Mouse (Mus musculus) neural tube, embryonic 12.5 days (tissue): ENCODE measurements around the gene Tmc3. TPM values are rescaled to one million over a fixed set of nuclear protein-coding genes. Genes with fewer than 3 reads are reported as not detected.
A peak's percentile ranks its signal among the peaks of the same experiment; 100 is the strongest.

ENCODE experiments used
- ATAC-seq: fragments of 200-750 bp; cut with Nextera tagmentation; 2 replicates; pipeline ENCODE4 v1.8.0; 2017; ENCODE audit warnings: low read depth, mild to moderate bottlenecking, moderate TSS enrichment, moderate library complexity; ENCODE audit not compliant: low FRiP score
- H3K27ac ChIP-seq: fragments of 300-500 bp; sonication (generic); 2 replicates; pipeline ENCODE4 v1.5.1; 2016
- H3K27me3 ChIP-seq: fragments of 300-500 bp; sonication (generic); replicated peaks from 2 replicates; pipeline ENCODE4 v1.6.1; 2016; ENCODE audit warnings: mild to moderate bottlenecking
- H3K36me3 ChIP-seq: fragments of 300-500 bp; sonication (generic); 2 replicates; pipeline ENCODE4 v1.6.1; 2016; ENCODE audit warnings: mild to moderate bottlenecking
- H3K4me1 ChIP-seq: fragments of 300-500 bp; sonication (generic); 2 replicates; pipeline ENCODE4 v1.6.1; 2016
- H3K4me2 ChIP-seq: fragments of 300-500 bp; sonication (generic); replicated peaks from 2 replicates; pipeline ENCODE4 v1.6.1; 2016; ENCODE audit warnings: mild to moderate bottlenecking
- H3K4me3 ChIP-seq: fragments of 300-500 bp; sonication (generic); 2 replicates; pipeline ENCODE4 v1.5.1; 2016
- H3K9ac ChIP-seq: fragments of 300-500 bp; sonication (generic); 2 replicates; pipeline ENCODE4 v1.6.1; 2016; ENCODE audit warnings: mild to moderate bottlenecking
- H3K9me3 ChIP-seq: fragments of 300-500 bp; sonication (generic); 2 replicates; pipeline ENCODE4 v1.6.1; 2016; ENCODE audit warnings: mild to moderate bottlenecking
- WGBS: fragments of 180-500 bp; shearing (Covaris S2); methylation state at CpG from one replicate; pipeline ENCODE4 v1.1.7; 2016; 5-methylcytosine and 5-hydroxymethylcytosine counted together
- polyA plus RNA-seq: library from polyadenylated mRNA; unstranded; fragments of >200 nt; fragmentation: Nextera tagmentation; extraction: Ambion mirVana; gene quantifications from 2 replicates; pipeline ENCODE4 v1.2.1, GENCODE M21; 2016

The Tmc3 gene
- 0.10 and 0.28 TPM in 2 replicates for polyA plus RNA-seq

DNA sequence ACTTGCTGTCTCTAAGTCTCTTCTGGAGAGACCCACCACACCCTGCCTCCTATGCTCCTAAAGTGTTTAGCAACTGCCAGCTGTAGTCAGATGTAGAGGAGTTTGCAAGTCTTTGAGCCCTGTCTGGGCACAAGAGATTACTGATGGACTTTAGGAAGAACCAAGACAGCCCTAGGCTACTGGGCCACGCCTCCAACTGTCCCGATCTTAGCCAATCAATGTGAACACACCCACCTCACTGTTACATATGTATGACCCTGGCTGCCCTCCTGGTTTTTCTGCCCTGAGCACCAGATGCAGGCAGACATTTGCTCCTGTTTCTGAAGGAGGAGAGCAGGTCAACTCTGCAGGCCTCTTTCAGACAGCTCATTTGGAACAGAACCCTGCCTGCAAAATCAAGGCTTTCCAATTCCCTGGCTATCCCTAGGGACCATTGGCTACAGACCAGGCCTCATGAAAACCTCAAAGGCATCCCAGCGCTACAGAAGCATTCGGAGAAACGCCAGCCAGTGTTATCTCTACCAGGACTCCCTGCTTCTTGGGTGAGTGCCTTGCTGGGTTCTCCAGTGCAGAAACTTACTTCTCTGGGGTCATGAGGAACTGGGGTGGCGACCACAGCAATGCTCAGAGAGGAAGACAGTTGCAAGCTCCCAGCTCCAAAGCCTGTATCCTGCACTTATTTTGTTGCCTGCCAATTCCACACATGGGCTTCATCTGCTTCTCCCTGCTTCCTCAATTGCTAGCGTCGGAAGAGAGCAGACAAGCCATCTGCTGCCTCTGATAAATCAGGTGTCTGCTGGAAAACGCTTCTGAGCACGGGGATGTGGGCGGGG is at the start of gene Tmc3:
Gene Tmc3, plus strand, starts transcription at position 289 of the 833 bp plus-strand sequence.
- no peaks in the 10 kb centered on the region for H3K36me3 ChIP-seq
- no peak within 1 kb of the TSS for H3K4me2 ChIP-seq
- no peaks in the 10 kb centered on the region for H3K9me3 ChIP-seq
- no peak within 1 kb of the TSS for H3K4me3 ChIP-seq
- H3K9ac ChIP-seq: no peak within 1 kb of the TSS
- peak; percentile 44; the same call in 1 of the 2 replicates for ATAC-seq
- peaks cover 6% of the 10 kb centered on the region; the same call in 1 of the 2 replicates for H3K4me1 ChIP-seq
- 49% methylated on average over 11 of the region's 11 CpGs for WGBS
- H3K27ac ChIP-seq: no peak within 1 kb of the TSS
- H3K27me3 ChIP-seq: no peaks in the 10 kb centered on the region

GRCm38 (mm10) chr7:83541536-83542169 is 43.1 kb upstream of the Tmc3 start:
- no peak overlapping the region for H3K4me2 ChIP-seq
- no peak overlapping the region for H3K9ac ChIP-seq
- no peak overlapping the region for H3K27ac ChIP-seq
- ATAC-seq: no peak
- H3K27me3 ChIP-seq: no peaks in the 10 kb centered on the region
- H3K9me3 ChIP-seq: no peaks in the 10 kb centered on the region
- no peak overlapping the region for H3K4me3 ChIP-seq
- 62% methylated on average over 5 of the region's 5 CpGs for WGBS
- no peaks in the 10 kb centered on the region for H3K4me1 ChIP-seq
- H3K36me3 ChIP-seq: no peaks in the 10 kb centered on the region

GRCm38 (mm10) chr7:83548686-83549352 is 35.9 kb upstream of the Tmc3 start:
- no peaks in the 10 kb centered on the region for H3K27me3 ChIP-seq
- H3K36me3 ChIP-seq: no peaks in the 10 kb centered on the region
- H3K4me3 ChIP-seq: no peak overlapping the region
- 70% methylated on average over 7 of the region's 7 CpGs for WGBS
- ATAC-seq: no peak
- 0 out of 2 replicates have a peak overlapping the region, but pooled peaks have one; percentile 20 for H3K27ac ChIP-seq
- no peaks in the 10 kb centered on the region for H3K9me3 ChIP-seq
- H3K4me1 ChIP-seq: peaks cover 10% of the 10 kb centered on the region; the same call in 1 of the 2 replicates
- peak overlapping the region; percentile 29; the same call in 1 of the 2 replicates for H3K9ac ChIP-seq
- no peak overlapping the region for H3K4me2 ChIP-seq

- H3K27me3 ChIP-seq: no peaks in the 10 kb centered on the region
- H3K36me3 ChIP-seq: no peaks in the 10 kb centered on the region
- no peak overlapping the region for H3K4me3 ChIP-seq
- peak overlapping the region; percentile 29; the same call in 1 of the 2 replicates for H3K9ac ChIP-seq
- no peaks in the 10 kb centered on the region for H3K9me3 ChIP-seq
- no peak overlapping the region for H3K4me2 ChIP-seq
- WGBS: 74% methylated on average over 7 of the region's 7 CpGs
- no peak for ATAC-seq
- H3K27ac ChIP-seq: peak overlapping the region; percentile 20; the same call in 1 of the 2 replicates
- peaks cover 10% of the 10 kb centered on the region; the same call in 1 of the 2 replicates for H3K4me1 ChIP-seq
Measured at GRCm38 (mm10) chr7:83549353-83549774, 35.4 kb upstream of the Tmc3 start.

- ATAC-seq: peak; percentile 62
- H3K36me3 ChIP-seq: no peaks in the 10 kb centered on the region
- peak overlapping the region; percentile 5; the same call in 1 of the 2 replicates for H3K27ac ChIP-seq
- WGBS: 62% methylated on average over 5 of the region's 5 CpGs
- no peaks in the 10 kb centered on the region for H3K9me3 ChIP-seq
- 0 out of 2 replicates have a peak overlapping the region, but pooled peaks have one; percentile 1 for H3K9ac ChIP-seq
- no peaks in the 10 kb centered on the region for H3K27me3 ChIP-seq
- no peak overlapping the region for H3K4me2 ChIP-seq
- no peak overlapping the region for H3K4me3 ChIP-seq
- H3K4me1 ChIP-seq: peaks cover 10% of the 10 kb centered on the region; the same call in 1 of the 2 replicates
Measured at GRCm38 (mm10) chr7:83549951-83550407, 34.7 kb upstream of the Tmc3 start.

GRCm38 (mm10) chr7:83554477-83554876 is 30.2 kb upstream of the Tmc3 start:
- Histone ChIP-seq H3K9ac (no peak overlapping the region), H3K27ac (no peak overlapping the region), H3K9me3 (no peaks in the 10 kb centered on the region), H3K4me3 (no peak overlapping the region), H3K4me1 (peaks cover 4% of the 10 kb centered on the region; the same call in 1 of the 2 replicates), H3K27me3 (no peaks in the 10 kb centered on the region), H3K36me3 (no peaks in the 10 kb centered on the region), H3K4me2 (no peak overlapping the region)
- WGBS: 86% methylated on average over 6 of the region's 6 CpGs
- ATAC-seq: no peak

DNA sequence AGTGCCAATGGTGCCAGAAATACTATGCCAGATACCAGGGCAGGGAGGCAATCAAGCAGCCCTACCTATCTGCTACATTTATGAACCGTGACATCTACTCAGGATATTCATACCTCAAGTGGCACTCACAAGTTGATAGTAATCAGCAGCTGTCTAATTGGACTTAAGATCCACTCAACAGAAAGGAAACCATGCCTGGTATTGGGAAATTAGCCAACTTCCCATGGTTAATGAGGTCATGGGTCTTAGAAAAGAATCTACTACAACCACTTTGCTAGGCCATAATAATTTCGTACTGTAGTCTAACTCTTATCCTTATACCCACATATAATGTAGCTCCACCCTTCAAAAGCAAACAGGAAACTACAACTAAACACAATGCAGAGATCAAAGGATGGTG is 28.2 kb upstream of the Tmc3 start:
- H3K27ac ChIP-seq: no peak overlapping the region
- no peaks in the 10 kb centered on the region for H3K27me3 ChIP-seq
- no peak overlapping the region for H3K4me3 ChIP-seq
- 88% methylated on average over 2 of the region's 2 CpGs for WGBS
- no peaks in the 10 kb centered on the region for H3K36me3 ChIP-seq
- H3K4me1 ChIP-seq: no peaks in the 10 kb centered on the region
- no peaks in the 10 kb centered on the region for H3K9me3 ChIP-seq
- H3K9ac ChIP-seq: no peak overlapping the region
- ATAC-seq: no peak
- no peak overlapping the region for H3K4me2 ChIP-seq

GRCm38 (mm10) chr7:83558741-83559280 is 25.9 kb upstream of the Tmc3 start:
- Histone ChIP-seq H3K9me3 (no peaks in the 10 kb centered on the region), H3K9ac (no peak overlapping the region), H3K4me3 (no peak overlapping the region), H3K4me1 (no peaks in the 10 kb centered on the region), H3K27me3 (no peaks in the 10 kb centered on the region), H3K36me3 (no peaks in the 10 kb centered on the region), H3K4me2 (no peak overlapping the region), H3K27ac (no peak overlapping the region)
- no peak for ATAC-seq
- WGBS: 70% methylated on average over 5 of the region's 5 CpGs

- Histone ChIP-seq H3K36me3 (no peaks in the 10 kb centered on the region), H3K27ac (no peak overlapping the region), H3K27me3 (no peaks in the 10 kb centered on the region), H3K9me3 (no peaks in the 10 kb centered on the region), H3K9ac (no peak overlapping the region), H3K4me1 (no peaks in the 10 kb centered on the region), H3K4me2 (no peak overlapping the region), H3K4me3 (no peak overlapping the region)
- WGBS: 86% methylated on average over 3 of the region's 3 CpGs
- no peak for ATAC-seq
Measured at GRCm38 (mm10) chr7:83559495-83559894, 25.2 kb upstream of the Tmc3 start.

DNA sequence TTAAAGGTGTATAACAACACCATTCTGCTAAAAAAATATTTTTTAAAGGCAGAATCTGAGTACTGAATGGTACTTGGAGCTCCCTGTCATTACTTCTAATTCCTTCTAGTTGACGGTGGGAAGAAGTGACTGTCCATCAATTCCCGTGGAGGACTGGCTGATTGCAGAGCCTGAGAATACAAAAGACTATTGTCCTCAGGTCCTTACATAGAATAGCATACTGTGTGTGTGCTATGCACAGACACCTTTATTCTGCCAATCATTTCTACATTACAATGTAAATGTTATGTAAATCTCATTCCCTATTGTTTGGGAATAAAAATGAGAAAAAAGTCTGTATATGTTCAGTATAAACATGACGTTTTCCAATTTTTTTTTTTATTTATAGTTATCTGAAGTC is 22.9 kb upstream of the Tmc3 start:
- Histone ChIP-seq H3K4me2 (no peak overlapping the region), H3K9ac (no peak overlapping the region), H3K36me3 (no peaks in the 10 kb centered on the region), H3K4me1 (no peaks in the 10 kb centered on the region), H3K27me3 (no peaks in the 10 kb centered on the region), H3K4me3 (no peak overlapping the region), H3K9me3 (no peaks in the 10 kb centered on the region), H3K27ac (no peak overlapping the region)
- ATAC-seq: no peak
- 36% methylated on average over 3 of the region's 3 CpGs for WGBS

DNA sequence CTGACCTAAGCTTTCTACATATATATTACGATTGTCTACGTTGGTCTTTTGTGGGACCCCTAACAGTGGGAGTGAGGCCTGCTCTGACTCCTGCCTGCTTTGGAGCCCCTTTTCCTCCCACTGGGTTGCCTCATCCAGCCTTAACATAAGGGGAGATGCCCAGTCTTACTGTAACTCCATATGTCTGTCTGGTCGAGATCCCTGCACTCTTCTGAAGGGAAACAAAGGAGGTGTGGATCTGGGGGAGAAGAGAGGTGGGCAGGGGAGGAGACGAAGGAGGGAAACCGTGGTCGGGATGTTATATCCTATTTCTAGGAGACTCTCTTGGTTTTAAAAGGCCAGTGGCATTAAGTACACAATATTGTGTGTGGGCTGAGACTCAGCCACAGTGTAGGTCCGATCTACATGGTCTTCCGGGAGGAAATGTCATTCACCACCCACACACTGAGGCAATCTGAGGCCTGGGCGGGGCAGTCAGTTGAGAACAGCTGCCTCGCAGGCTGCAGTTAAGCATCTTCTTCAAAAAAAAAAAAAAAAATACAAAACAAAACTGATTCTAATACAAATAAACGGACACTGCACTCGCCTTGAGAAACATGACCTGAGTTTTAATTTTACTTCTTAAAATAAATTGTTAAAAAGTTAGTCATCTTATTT is 20.0 kb upstream of the Tmc3 start:
- ATAC-seq: no peak
- Histone ChIP-seq H3K4me3 (no peak overlapping the region), H3K9me3 (no peaks in the 10 kb centered on the region), H3K4me2 (no peak overlapping the region), H3K4me1 (no peaks in the 10 kb centered on the region), H3K36me3 (no peaks in the 10 kb centered on the region), H3K27ac (no peak overlapping the region), H3K27me3 (no peaks in the 10 kb centered on the region), H3K9ac (no peak overlapping the region)
- 72% methylated on average over 12 of the region's 12 CpGs for WGBS
